Mouse (Mus musculus): ENCODE results near the gene Tmem131. TPM values are rescaled to one million over a fixed set of nuclear protein-coding genes. Genes with fewer than 3 reads are reported as not detected.

Gene Tmem131
- total and polyA plus RNA-seq, 3 experiments, result 9.7 to 39.9 (median 11.5) TPM

- H3K4me1 ChIP-seq (ENCODE audit: control insufficient read depth in 1 of 2, insufficient read depth in 2 of 2), result peaks cover 21 to 35% of the 10 kb centered on the region in 2 experiments
- dilution Hi-C loops (cut with MboI; ENCODE audit: extremely low pct_ligation_motif_present, extremely low pct_unique_long_range_greater_than_20kb, low sequenced_read_pairs) (no loop called here), in situ Hi-C loops (cut with MboI; ENCODE audit: low pct_ligation_motif_present, low pct_unique_long_range_greater_than_20kb, low sequenced_read_pairs) (no loop called here)
- no peaks in the 10 kb centered on the region for H3K27me3 ChIP-seq (replicated peaks)
- no peak overlapping the region for H3K9ac ChIP-seq (ENCODE audit: insufficient read depth, low read depth)
- H3K4me2 ChIP-seq (ENCODE audit: insufficient read depth, low read depth, poor library complexity, severe bottlenecking), result no peak overlapping the region
- TF ChIP-seq UBTF (IDR thresholded peaks at IDR 0.05; ENCODE audit: low read depth, low read length) (no peak), HCFC1 (IDR thresholded peaks at IDR 0.05; ENCODE audit: low read depth, low read length) (no peak), KAT2A (IDR thresholded peaks at IDR 0.05; ENCODE audit: insufficient replicate concordance, low read length) (no peak), RCOR1 (conservative IDR thresholded peaks at IDR 0.05; ENCODE audit: low read depth, low read length) (no peak), JUN (IDR thresholded peaks at IDR 0.05; ENCODE audit: insufficient read depth, low read depth, low read length) (no peak), ETS1 (conservative IDR thresholded peaks at IDR 0.05; ENCODE audit: low read depth, low read length) (no peak), JUND (conservative IDR thresholded peaks at IDR 0.05; ENCODE audit: low read depth, low read length) (no peak), SMC3 (IDR thresholded peaks at IDR 0.05; ENCODE audit: low read depth, low read length) (no peak), IRF4 (IDR thresholded peaks at IDR 0.05; ENCODE audit: low read depth, low read length) (no peak), E2F4 (IDR thresholded peaks at IDR 0.05; ENCODE audit: insufficient replicate concordance, low read depth, low read length) (no peak), MAFK (IDR thresholded peaks at IDR 0.05; ENCODE audit: insufficient replicate concordance, low read length) (no peak), TBP (conservative IDR thresholded peaks at IDR 0.05; ENCODE audit: low read depth, low read length) (no peak), ZNF384 (IDR thresholded peaks at IDR 0.05; ENCODE audit: low read depth, low read length) (no peak), MEF2A (IDR thresholded peaks at IDR 0.05; ENCODE audit: borderline replicate concordance, low read depth, low read length) (no peak), CHD2 (IDR thresholded peaks at IDR 0.05; ENCODE audit: low read length) (no peak), BHLHE40 (IDR thresholded peaks at IDR 0.05; ENCODE audit: low read depth, low read length) (no peak), MYC (IDR thresholded peaks at IDR 0.05; ENCODE audit: low read depth, low read length) (no peak), CTCF (conservative IDR thresholded peaks at IDR 0.05 in 1 of 2, IDR thresholded peaks at IDR 0.05 in 1 of 2; ENCODE audit: low read depth in 2 of 2, low read length in 2 of 2) (no peak), MAZ (IDR thresholded peaks at IDR 0.05; ENCODE audit: low read depth, low read length) (no peak), USF2 (conservative IDR thresholded peaks at IDR 0.05; ENCODE audit: low read depth, low read length) (no peak)
- no peaks in the 10 kb centered on the region for H3K36me3 ChIP-seq (replicated peaks in 1 of 2; ENCODE audit: control insufficient read depth in 1 of 2, insufficient read depth in 1 of 2, low read length in 1 of 2)
- no peaks in the 10 kb centered on the region for H3K79me2 ChIP-seq (replicated peaks; ENCODE audit: control insufficient read depth, extremely low read depth, insufficient read depth, poor library complexity, severe bottlenecking)
- H3K27ac ChIP-seq (ENCODE audit: insufficient read depth, low read depth), result no peak overlapping the region
- H3K9me3 ChIP-seq (replicated peaks; ENCODE audit: low read length), result no peaks in the 10 kb centered on the region
- no peak overlapping the region for H3K4me3 ChIP-seq (replicated peaks in 1 of 3; ENCODE audit: low read depth in 2 of 3, low read length in 2 of 3, poor library complexity in 1 of 3)
- DNase-seq (ENCODE audit: extremely low read depth), result no peak
Measured at GRCm38 (mm10) chr1:36984406-36984805, 40.9 kb upstream of the Tmem131 start.

GRCm38 (mm10) chr1:36983754-36984153, 40.3 kb upstream of the Tmem131 start:
- dilution Hi-C loops (cut with MboI; ENCODE audit: extremely low pct_ligation_motif_present, extremely low pct_unique_long_range_greater_than_20kb, low sequenced_read_pairs), result no loop called here
- no peaks in the 10 kb centered on the region for H3K27me3 ChIP-seq (replicated peaks)

More at GRCm38 (mm10) chr1:36983754-36984153, 40.3 kb upstream of the Tmem131 start:
- no peak overlapping the region for H3K4me2 ChIP-seq (ENCODE audit: insufficient read depth, low read depth, poor library complexity, severe bottlenecking)
- no peak for TF ChIP-seq JUND (conservative IDR thresholded peaks at IDR 0.05; ENCODE audit: low read depth, low read length)
- no peak for TF ChIP-seq MXI1 (IDR thresholded peaks at IDR 0.05; ENCODE audit: low read depth, low read length)
- no peak for TF ChIP-seq ZKSCAN1 (IDR thresholded peaks at IDR 0.05; ENCODE audit: borderline replicate concordance, low read depth, low read length)
- no peak for TF ChIP-seq TBP (conservative IDR thresholded peaks at IDR 0.05; ENCODE audit: low read depth, low read length)
- no peak for TF ChIP-seq NELFE (IDR thresholded peaks at IDR 0.05; ENCODE audit: low read depth, low read length)
- TF ChIP-seq ZNF384 (IDR thresholded peaks at IDR 0.05; ENCODE audit: low read depth, low read length), result no peak
- no peak for DNase-seq (ENCODE audit: extremely low read depth)
- in situ Hi-C loops (cut with MboI; ENCODE audit: low pct_ligation_motif_present, low pct_unique_long_range_greater_than_20kb, low sequenced_read_pairs), result no loop called here
- no peak overlapping the region for H3K27ac ChIP-seq (ENCODE audit: insufficient read depth, low read depth)
- H3K36me3 ChIP-seq (replicated peaks in 1 of 2; ENCODE audit: control insufficient read depth in 1 of 2, insufficient read depth in 1 of 2, low read length in 1 of 2), result no peaks in the 10 kb centered on the region
- H3K4me1 ChIP-seq (ENCODE audit: control insufficient read depth in 1 of 2, insufficient read depth in 2 of 2), result peaks cover 20 to 34% of the 10 kb centered on the region in 2 experiments
- no peak overlapping the region for H3K4me3 ChIP-seq (replicated peaks in 1 of 3; ENCODE audit: low read depth in 2 of 3, low read length in 2 of 3, poor library complexity in 1 of 3)
- H3K9me3 ChIP-seq (replicated peaks; ENCODE audit: low read length), result no peaks in the 10 kb centered on the region
- H3K79me2 ChIP-seq (replicated peaks; ENCODE audit: control insufficient read depth, extremely low read depth, insufficient read depth, poor library complexity, severe bottlenecking), result no peaks in the 10 kb centered on the region
- H3K9ac ChIP-seq (ENCODE audit: insufficient read depth, low read depth), result no peak overlapping the region

Data from CH12.LX (cell line).